In the genomic region with DNA sequence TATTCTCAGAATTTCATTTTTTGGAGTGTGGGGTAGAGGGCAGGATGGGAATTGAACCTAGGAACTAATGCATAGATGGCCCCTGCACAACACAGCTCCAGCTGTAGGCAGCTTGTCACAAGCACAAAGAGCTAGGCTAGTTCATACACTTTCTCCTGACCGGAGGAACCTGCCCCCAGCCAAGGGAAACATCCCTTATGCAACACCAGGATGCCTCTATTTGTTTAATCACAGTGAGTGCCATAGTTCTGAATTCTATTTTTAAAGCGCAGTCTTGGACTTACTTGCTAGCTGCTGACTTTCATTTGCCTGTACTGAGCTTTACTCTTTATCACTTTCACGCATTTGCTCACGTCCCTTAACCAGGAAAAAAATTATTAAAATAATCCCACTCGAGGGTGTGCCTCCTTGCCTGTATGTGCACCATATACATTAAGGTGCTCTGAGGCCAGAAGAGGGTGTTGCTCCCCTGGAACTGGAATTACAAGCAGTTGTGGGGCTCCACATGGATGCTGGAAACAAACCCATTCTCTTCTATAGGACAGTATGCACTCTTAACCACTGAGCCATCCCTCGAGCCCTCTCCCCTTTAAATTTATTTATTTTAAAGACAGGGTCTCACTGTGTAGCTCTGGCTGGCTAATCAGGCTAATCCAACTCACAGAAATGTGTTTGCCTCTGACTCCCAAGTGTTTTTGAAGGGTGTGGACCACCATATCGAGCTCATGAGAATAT, we compare ENCODE assay signal across 8 mouse cellular contexts. TPM values are rescaled to one million over a fixed set of nuclear protein-coding genes. Genes with fewer than 3 reads are reported as not detected.
DNase-seq lines count a peak whose midpoint lies in the region; ATAC-seq lines count a peak whose summit lies in the region.

No protein-coding gene starts in this region.

- no peak for DNase-seq in forebrain, embryonic 10.5 days (ENCODE audit: extremely low spot score, low spot score)
- no peak for DNase-seq in forebrain, embryonic 11.5 days (ENCODE audit: low spot score)
- DNase-seq in embryonic facial prominence, embryonic 10.5 days (ENCODE audit: low spot score) = no peak
- peak; percentile 46 for DNase-seq in intestine, embryonic 14.5 days (ENCODE audit: low spot score)
- no peak for DNase-seq in urinary bladder, postnatal 10 days (ENCODE audit: low spot score)
- DNase-seq in left cerebral cortex, postnatal 36 days (ENCODE audit: low spot score in 2 of 2) = no peak

- H3K36me3 ChIP-seq in forebrain, embryonic 10.5 days (replicated peaks) = no peaks in the 10 kb centered on the region
- no peaks in the 10 kb centered on the region for H3K36me3 ChIP-seq in forebrain, embryonic 11.5 days (ENCODE audit: control insufficient read depth, insufficient read depth, low read length)
- no peaks in the 10 kb centered on the region for H3K36me3 ChIP-seq in embryonic facial prominence, embryonic 10.5 days (replicated peaks)
- H3K36me3 ChIP-seq in intestine, embryonic 14.5 days (ENCODE audit: control insufficient read depth, insufficient read depth, low read length) = no peaks in the 10 kb centered on the region
- no peaks in the 10 kb centered on the region for H3K36me3 ChIP-seq in midbrain, embryonic 13.5 days

- H3K4me3 ChIP-seq in forebrain, embryonic 10.5 days = peak overlapping the region; percentile 69; the same call in 1 of the 2 replicates
- H3K4me3 ChIP-seq in forebrain, embryonic 11.5 days (ENCODE audit: low read depth, low read length) = no peak overlapping the region
- peak overlapping the region; percentile 80 for H3K4me3 ChIP-seq in embryonic facial prominence, embryonic 10.5 days
- H3K4me3 ChIP-seq in intestine, embryonic 14.5 days (ENCODE audit: low read depth, low read length) = no peak overlapping the region
- H3K4me3 ChIP-seq in midbrain, embryonic 13.5 days (replicated peaks) = peak overlapping the region; percentile 63

- peaks cover 15% of the 10 kb centered on the region for H3K4me1 ChIP-seq in forebrain, embryonic 10.5 days
- no peaks in the 10 kb centered on the region for H3K4me1 ChIP-seq in forebrain, embryonic 11.5 days (replicated peaks; ENCODE audit: control insufficient read depth, insufficient read depth, low read length)
- peaks cover 9% of the 10 kb centered on the region for H3K4me1 ChIP-seq in embryonic facial prominence, embryonic 10.5 days
- H3K4me1 ChIP-seq in intestine, embryonic 14.5 days (replicated peaks; ENCODE audit: control insufficient read depth, insufficient read depth, low read length) = no peaks in the 10 kb centered on the region
- H3K4me1 ChIP-seq in midbrain, embryonic 13.5 days (replicated peaks) = peaks cover 4% of the 10 kb centered on the region; the same call in 1 of the 2 replicates

- no peaks in the 10 kb centered on the region for H3K9me3 ChIP-seq in forebrain, embryonic 10.5 days
- no peaks in the 10 kb centered on the region for H3K9me3 ChIP-seq in forebrain, embryonic 11.5 days (ENCODE audit: control insufficient read depth, low read length)
- H3K9me3 ChIP-seq in embryonic facial prominence, embryonic 10.5 days = no peaks in the 10 kb centered on the region
- H3K9me3 ChIP-seq in intestine, embryonic 14.5 days (ENCODE audit: control insufficient read depth, low read length) = no peaks in the 10 kb centered on the region
- H3K9me3 ChIP-seq in midbrain, embryonic 13.5 days = no peaks in the 10 kb centered on the region

- H3K27me3 ChIP-seq in forebrain, embryonic 10.5 days (ENCODE audit: poor library complexity, severe bottlenecking) = peaks cover 30% of the 10 kb centered on the region
- no peaks in the 10 kb centered on the region for H3K27me3 ChIP-seq in forebrain, embryonic 11.5 days (ENCODE audit: control insufficient read depth, insufficient read depth, low read length)
- H3K27me3 ChIP-seq in embryonic facial prominence, embryonic 10.5 days (replicated peaks; ENCODE audit: low read depth, poor library complexity, severe bottlenecking) = 0 out of 2 replicates have a peak, but pooled peaks cover 9% of the 10 kb centered on the region
- no peaks in the 10 kb centered on the region for H3K27me3 ChIP-seq in intestine, embryonic 14.5 days (replicated peaks; ENCODE audit: control insufficient read depth, insufficient read depth, low read length)
- H3K27me3 ChIP-seq in midbrain, embryonic 13.5 days = 0 out of 2 replicates have a peak, but pooled peaks cover 4% of the 10 kb centered on the region

- H3K4me2 ChIP-seq in forebrain, embryonic 11.5 days (ENCODE audit: low read depth, low read length, severe bottlenecking) = no peak overlapping the region
- no peak overlapping the region; the same call in 1 of the 2 replicates for H3K4me2 ChIP-seq in intestine, embryonic 14.5 days (ENCODE audit: low read length)
- peak overlapping the region; percentile 66 for H3K4me2 ChIP-seq in midbrain, embryonic 13.5 days (replicated peaks)

- no peak overlapping the region for H3K9ac ChIP-seq in forebrain, embryonic 11.5 days (ENCODE audit: low read length)
- H3K9ac ChIP-seq in intestine, embryonic 14.5 days (ENCODE audit: low read length) = no peak overlapping the region
- H3K9ac ChIP-seq in midbrain, embryonic 13.5 days (replicated peaks) = no peak overlapping the region

- no peak overlapping the region for H3K27ac ChIP-seq in forebrain, embryonic 10.5 days
- H3K27ac ChIP-seq in forebrain, embryonic 11.5 days (ENCODE audit: low read depth, low read length) = no peak overlapping the region
- no peak overlapping the region for H3K27ac ChIP-seq in embryonic facial prominence, embryonic 10.5 days (replicated peaks)
- no peak overlapping the region for H3K27ac ChIP-seq in intestine, embryonic 14.5 days (ENCODE audit: low read depth)
- no peak overlapping the region for H3K27ac ChIP-seq in midbrain, embryonic 13.5 days

- WGBS in forebrain, embryonic 10.5 days = 82% methylated on average over 7 of the region's 7 CpGs
- 80% methylated on average over 7 of the region's 7 CpGs for WGBS in forebrain, embryonic 11.5 days
- 74% methylated on average over 7 of the region's 7 CpGs for WGBS in embryonic facial prominence, embryonic 10.5 days
- 66% methylated on average over 7 of the region's 7 CpGs for WGBS in intestine, embryonic 14.5 days
- WGBS in midbrain, embryonic 13.5 days = 69% methylated on average over 7 of the region's 7 CpGs

- ATAC-seq in forebrain, embryonic 11.5 days (replicated peaks; ENCODE audit: low FRiP score) = no peak
- ATAC-seq in intestine, embryonic 14.5 days (replicated peaks; ENCODE audit: low FRiP score, low TSS enrichment, low read depth) = no peak
- peak; percentile 19; the same call in 1 of the 2 replicates for ATAC-seq in midbrain, embryonic 13.5 days
- no peak for ATAC-seq in megakaryocyte progenitor cell, adult 5-6 weeks (replicated peaks; ENCODE audit: poor library complexity)

- intact Hi-C loops in left cerebral cortex, postnatal 36 days (cut with DNase I) = loop anchor here (2.0 to 5.0 kb wide), 2 partner anchors 106 to 222 kb away; no protein-coding TSS in a partner anchor

RNA-seq across cellular contexts. Expression of gene Abhd5, which starts 0.8 kb away (rescaled TPM):
- polyA plus RNA-seq in forebrain, embryonic 10.5 days (2016; fragmentation: Nextera tagmentation; extraction: Ambion mirVana) = 19.3 and 21.1 TPM in 2 replicates
- 19.3 and 19.7 TPM in 2 replicates for polyA plus RNA-seq in forebrain, embryonic 11.5 days (2014; fragmentation: Nextera tagmentation; extraction: Ambion mirVana)
- 19.3 and 21.6 TPM in 2 replicates for polyA plus RNA-seq in embryonic facial prominence, embryonic 10.5 days (2016; fragmentation: Nextera tagmentation; extraction: Ambion mirVana)
- polyA plus RNA-seq in intestine, embryonic 14.5 days (2014; fragmentation: Nextera tagmentation; extraction: Ambion mirVana) = 20.7 and 24.2 TPM in 2 replicates
- 14.2 and 17.7 TPM in 2 replicates for polyA plus RNA-seq in midbrain, embryonic 13.5 days (2015; fragmentation: Nextera tagmentation; extraction: Ambion mirVana)
- 42.2 and 58.9 TPM in 2 replicates for total RNA-seq in megakaryocyte progenitor cell, adult 5-6 weeks (2015)
- 44.1 and 63.1 TPM in 2 replicates for total RNA-seq in megakaryocyte progenitor cell, adult 5-6 weeks (2017)
- 10 to 100 TPM; 19.6 to 20.9 TPM for total RNA-seq in left cerebral cortex, postnatal 36 days (2021)

RNA-seq across cellular contexts. Expression of gene Ano10, which starts 56.3 kb away (rescaled TPM):
- polyA plus RNA-seq in forebrain, embryonic 10.5 days (2016; fragmentation: Nextera tagmentation; extraction: Ambion mirVana) = 29.9 and 31.1 TPM in 2 replicates
- 34.0 and 44.6 TPM in 2 replicates for polyA plus RNA-seq in forebrain, embryonic 11.5 days (2014; fragmentation: Nextera tagmentation; extraction: Ambion mirVana)
- polyA plus RNA-seq in embryonic facial prominence, embryonic 10.5 days (2016; fragmentation: Nextera tagmentation; extraction: Ambion mirVana) = 26.3 and 27.9 TPM in 2 replicates
- 38.9 and 41.6 TPM in 2 replicates for polyA plus RNA-seq in intestine, embryonic 14.5 days (2014; fragmentation: Nextera tagmentation; extraction: Ambion mirVana)
- 44.6 and 45.4 TPM in 2 replicates for polyA plus RNA-seq in midbrain, embryonic 13.5 days (2015; fragmentation: Nextera tagmentation; extraction: Ambion mirVana)
- total RNA-seq in megakaryocyte progenitor cell, adult 5-6 weeks (2015) = 15.9 and 18.9 TPM in 2 replicates
- 13.3 and 13.9 TPM in 2 replicates for total RNA-seq in megakaryocyte progenitor cell, adult 5-6 weeks (2017)
- 10 to 100 TPM; 27.4 to 30.3 TPM for total RNA-seq in left cerebral cortex, postnatal 36 days (2021)

Comparison
In these comparisons a context has a peak if more than half of its experiments do, and no peak if none do; other contexts are left out.
1. H3K4me3 ChIP-seq: peak in forebrain, embryonic 10.5 days (single experiment), embryonic facial prominence, embryonic 10.5 days (single experiment) and midbrain, embryonic 13.5 days (single experiment); none in forebrain, embryonic 11.5 days (single experiment) and intestine, embryonic 14.5 days (single experiment).